Mouse (Mus musculus): ENCODE results near the gene Kirrel3. TPM values are rescaled to one million over a fixed set of nuclear protein-coding genes. Genes with fewer than 3 reads are reported as not detected.
A peak's percentile ranks its signal among the peaks of the same experiment; 100 is the strongest.

Kirrel3 gene
- polyA plus RNA-seq, 1 experiment from 2014 or later = 16.1 TPM

DNA sequence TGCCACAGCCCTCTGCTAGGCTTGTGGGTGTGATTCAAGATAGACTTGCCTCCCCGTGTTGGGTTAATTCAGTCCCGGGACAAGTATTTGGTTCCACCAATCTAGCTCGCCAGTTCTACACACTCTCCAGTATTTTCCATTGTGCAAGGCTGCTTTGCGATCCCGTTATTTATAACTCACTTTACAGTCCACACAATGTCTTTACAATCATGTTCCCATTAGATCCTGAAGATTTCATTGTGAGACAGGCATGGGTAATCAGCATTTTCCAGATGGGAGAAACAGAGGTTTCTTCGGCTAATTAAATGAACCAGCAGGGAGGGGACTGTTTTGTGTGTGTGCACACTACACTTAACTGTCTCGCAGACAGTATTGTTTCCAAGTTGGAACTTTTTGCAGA lies 557.9 kb downstream of the Kirrel3 start:
- H3K36me3 ChIP-seq = peaks cover 4% of the 10 kb centered on the region; the same call in 1 of the 2 replicates
- no peak overlapping the region for H3K4me2 ChIP-seq (replicated peaks)
- no peaks in the 10 kb centered on the region for H3K27me3 ChIP-seq
- no peak overlapping the region for H3K4me3 ChIP-seq
- H3K9ac ChIP-seq = no peak overlapping the region
- peaks cover 18% of the 10 kb centered on the region for H3K4me1 ChIP-seq
- WGBS = 47% methylated on average over 7 of the region's 7 CpGs
- no peaks in the 10 kb centered on the region for H3K9me3 ChIP-seq (replicated peaks)
- peak; percentile 35; the same call in 1 of the 2 replicates for ATAC-seq (ENCODE audit: low FRiP score)
- H3K27ac ChIP-seq = no peak overlapping the region

- peak; percentile 47; the same call in 1 of the 2 replicates for ATAC-seq (ENCODE audit: low FRiP score)
- Histone ChIP-seq H3K9me3 (replicated peaks) (no peaks in the 10 kb centered on the region), H3K9ac (0 out of 2 replicates have a peak overlapping the region, but pooled peaks have one; percentile 9)
Observed at GRCm38 (mm10) chr9:35044458-35044857, 558.8 kb downstream of the Kirrel3 start.

GRCm38 (mm10) chr9:35045031-35045531 lies 559.4 kb downstream of the Kirrel3 start:
- 65% methylated on average over 11 of the region's 11 CpGs for WGBS
- no peak overlapping the region for H3K9ac ChIP-seq
- no peak overlapping the region for H3K27ac ChIP-seq

More at GRCm38 (mm10) chr9:35044458-35044857, 558.8 kb downstream of the Kirrel3 start:
- no peaks in the 10 kb centered on the region for H3K27me3 ChIP-seq
- H3K36me3 ChIP-seq = peaks cover 4% of the 10 kb centered on the region; the same call in 1 of the 2 replicates
- 10% methylated on average over 15 of the region's 15 CpGs for WGBS
- H3K4me3 ChIP-seq = no peak overlapping the region
- H3K4me2 ChIP-seq (replicated peaks) = no peak overlapping the region
- H3K27ac ChIP-seq = no peak overlapping the region
- peaks cover 18% of the 10 kb centered on the region for H3K4me1 ChIP-seq

GRCm38 (mm10) chr9:35045756-35046155 lies 560.1 kb downstream of the Kirrel3 start:
- peaks cover 4% of the 10 kb centered on the region; the same call in 1 of the 2 replicates for H3K36me3 ChIP-seq
- peaks cover 18% of the 10 kb centered on the region for H3K4me1 ChIP-seq
- H3K27me3 ChIP-seq = no peaks in the 10 kb centered on the region
- no peaks in the 10 kb centered on the region for H3K9me3 ChIP-seq (replicated peaks)
- no peak for ATAC-seq (ENCODE audit: low FRiP score)
- 75% methylated on average over 2 of the region's 2 CpGs for WGBS
- no peak overlapping the region for H3K4me2 ChIP-seq (replicated peaks)
- no peak overlapping the region for H3K27ac ChIP-seq
- no peak overlapping the region for H3K9ac ChIP-seq
- H3K4me3 ChIP-seq = no peak overlapping the region

More at GRCm38 (mm10) chr9:35045031-35045531, 559.4 kb downstream of the Kirrel3 start:
- no peak for ATAC-seq (ENCODE audit: low FRiP score)
- H3K36me3 ChIP-seq = peaks cover 4% of the 10 kb centered on the region; the same call in 1 of the 2 replicates
- no peaks in the 10 kb centered on the region for H3K27me3 ChIP-seq
- no peak overlapping the region for H3K4me2 ChIP-seq (replicated peaks)
- H3K4me1 ChIP-seq = peaks cover 18% of the 10 kb centered on the region
- no peaks in the 10 kb centered on the region for H3K9me3 ChIP-seq (replicated peaks)
- H3K4me3 ChIP-seq = no peak overlapping the region

DNA sequence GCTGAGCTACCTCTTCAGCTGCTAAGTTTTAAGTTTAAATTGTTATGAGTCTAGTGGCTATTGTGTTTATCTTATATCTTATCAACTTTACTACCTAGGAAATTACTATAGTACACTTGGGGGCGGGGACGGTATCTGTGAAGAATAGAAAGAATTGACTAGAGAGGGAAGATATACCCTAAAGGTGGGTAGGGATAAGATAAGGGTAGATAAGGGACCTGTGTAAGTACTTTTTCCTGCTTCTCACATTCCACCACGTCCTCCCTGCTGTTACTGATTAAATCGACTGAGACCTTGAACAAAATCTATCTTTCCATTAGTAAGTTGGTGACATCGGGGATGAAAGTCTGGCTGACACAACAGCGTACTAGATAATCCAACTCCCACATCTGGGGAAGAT lies 562.8 kb downstream of the Kirrel3 start:
- Histone ChIP-seq H3K4me2 (replicated peaks) (no peak overlapping the region), H3K9ac (no peak overlapping the region), H3K36me3 (peaks cover 11% of the 10 kb centered on the region; the same call in 1 of the 2 replicates), H3K27me3 (no peaks in the 10 kb centered on the region), H3K27ac (no peak overlapping the region), H3K4me1 (peaks cover 18% of the 10 kb centered on the region), H3K4me3 (no peak overlapping the region), H3K9me3 (replicated peaks) (no peaks in the 10 kb centered on the region)
- WGBS = 94% methylated on average over 6 of the region's 6 CpGs
- no peak for ATAC-seq (ENCODE audit: low FRiP score)

DNA sequence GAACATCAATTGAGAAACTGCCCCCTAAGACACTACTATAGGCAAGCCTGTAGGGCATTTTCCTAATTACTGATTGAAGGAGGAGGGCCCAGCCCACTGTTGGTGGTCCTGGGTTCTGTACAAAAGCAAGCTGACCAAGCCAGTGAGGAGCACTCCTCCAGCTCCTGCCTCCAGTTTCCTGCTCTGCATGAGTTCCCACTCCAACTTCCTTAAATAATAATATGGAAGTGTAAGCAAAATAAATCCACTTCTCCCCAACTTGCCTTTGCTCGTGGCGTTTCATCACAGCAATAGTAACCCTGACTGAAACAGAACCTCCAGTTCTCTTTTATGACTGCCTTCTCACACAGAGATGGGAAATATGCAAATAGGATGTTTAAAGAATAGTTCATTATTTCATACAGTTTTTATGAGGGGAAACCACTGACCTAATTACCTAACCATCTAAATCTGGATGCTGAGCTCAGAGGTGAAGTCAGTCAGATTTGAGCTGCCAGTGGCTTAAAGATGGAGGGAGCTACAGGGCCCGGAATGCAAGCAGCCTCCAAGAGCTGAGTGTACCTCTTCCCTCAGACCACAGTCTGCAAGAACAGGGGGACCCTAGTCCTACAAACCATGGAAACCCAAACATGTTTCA lies 564.3 kb downstream of the Kirrel3 start:
- Histone ChIP-seq H3K36me3 (peaks cover 11% of the 10 kb centered on the region; the same call in 1 of the 2 replicates), H3K9ac (no peak overlapping the region), H3K27me3 (no peaks in the 10 kb centered on the region), H3K4me3 (no peak overlapping the region), H3K4me2 (replicated peaks) (no peak overlapping the region), H3K4me1 (peaks cover 5% of the 10 kb centered on the region), H3K9me3 (replicated peaks) (no peaks in the 10 kb centered on the region), H3K27ac (no peak overlapping the region)
- ATAC-seq (ENCODE audit: low FRiP score) = no peak
- WGBS = 76% methylated on average over 3 of the region's 3 CpGs

GRCm38 (mm10) chr9:35050701-35051454 lies 565.2 kb downstream of the Kirrel3 start:
- Histone ChIP-seq H3K4me2 (replicated peaks) (no peak overlapping the region), H3K36me3 (peaks cover 11% of the 10 kb centered on the region; the same call in 1 of the 2 replicates), H3K9ac (no peak overlapping the region), H3K4me3 (no peak overlapping the region), H3K4me1 (no peaks in the 10 kb centered on the region), H3K27ac (no peak overlapping the region), H3K27me3 (no peaks in the 10 kb centered on the region), H3K9me3 (replicated peaks) (no peaks in the 10 kb centered on the region)
- ATAC-seq (ENCODE audit: low FRiP score) = no peak
- whole genome bisulfite sequencing = 93% methylated on average over 6 of the region's 6 CpGs

GRCm38 (mm10) chr9:35051666-35052065 lies 566.0 kb downstream of the Kirrel3 start:
- Histone ChIP-seq H3K36me3 (peaks cover 11% of the 10 kb centered on the region; the same call in 1 of the 2 replicates), H3K9me3 (replicated peaks) (no peaks in the 10 kb centered on the region), H3K4me3 (no peak overlapping the region), H3K4me1 (no peaks in the 10 kb centered on the region), H3K4me2 (replicated peaks) (no peak overlapping the region), H3K27ac (no peak overlapping the region), H3K27me3 (no peaks in the 10 kb centered on the region), H3K9ac (no peak overlapping the region)
- 95% methylated on average over 4 of the region's 4 CpGs for WGBS
- ATAC-seq (ENCODE audit: low FRiP score) = no peak

DNA sequence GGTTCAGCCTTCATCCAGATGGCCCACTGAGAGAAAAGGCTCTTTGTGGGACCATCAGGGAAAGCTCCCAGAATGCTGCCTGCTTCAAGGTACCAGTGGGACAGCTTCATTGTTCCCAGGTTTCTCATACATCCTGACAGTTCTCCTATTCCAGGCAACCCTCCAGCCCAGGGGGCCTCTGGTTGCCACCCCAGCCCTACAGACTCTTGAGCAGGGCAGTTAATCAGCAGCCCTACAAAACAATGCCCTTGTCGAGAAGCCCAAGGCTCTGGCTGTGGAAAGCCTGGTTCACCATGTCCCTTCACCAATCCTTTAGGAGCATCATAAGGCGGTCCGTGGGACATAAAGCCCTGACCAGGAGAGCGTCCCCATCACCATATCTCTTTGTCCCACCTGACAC lies 567.0 kb downstream of the Kirrel3 start:
- WGBS = 91% methylated on average over 4 of the region's 4 CpGs
- H3K9ac ChIP-seq = no peak overlapping the region
- no peak for ATAC-seq (ENCODE audit: low FRiP score)

DNA sequence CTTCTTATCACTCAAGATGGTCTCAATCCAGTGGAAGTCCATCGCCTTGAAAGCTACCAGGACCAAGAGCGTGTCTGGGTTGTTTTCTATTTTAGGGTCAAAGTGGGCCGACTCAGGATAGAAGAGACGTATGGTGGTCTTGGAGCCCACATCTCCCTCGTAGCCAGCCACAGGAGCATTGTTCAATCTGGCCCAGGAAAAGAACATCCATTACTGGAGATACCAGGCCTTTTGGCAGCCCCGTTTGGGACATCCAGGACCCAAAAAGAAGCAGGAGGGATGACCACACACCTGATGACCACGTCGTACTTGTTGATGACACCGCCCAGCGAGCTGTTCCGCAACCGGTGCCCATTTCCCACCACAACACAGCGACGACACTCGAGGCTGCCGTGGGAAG lies 567.4 kb downstream of the Kirrel3 start:
- 95% methylated on average over 16 of the region's 16 CpGs for WGBS
- Histone ChIP-seq H3K4me2 (replicated peaks) (no peak overlapping the region), H3K4me1 (no peaks in the 10 kb centered on the region), H3K27ac (no peak overlapping the region), H3K4me3 (no peak overlapping the region), H3K9me3 (replicated peaks) (no peaks in the 10 kb centered on the region), H3K36me3 (peaks cover 7% of the 10 kb centered on the region; the same call in 1 of the 2 replicates), H3K9ac (no peak overlapping the region), H3K27me3 (no peaks in the 10 kb centered on the region)
- no peak for ATAC-seq (ENCODE audit: low FRiP score)

More for the DNA sequence above, 567.0 kb downstream of the Kirrel3 start:
- Histone ChIP-seq H3K4me2 (replicated peaks) (no peak overlapping the region), H3K36me3 (peaks cover 7% of the 10 kb centered on the region; the same call in 1 of the 2 replicates), H3K4me1 (no peaks in the 10 kb centered on the region), H3K4me3 (no peak overlapping the region), H3K9me3 (replicated peaks) (no peaks in the 10 kb centered on the region), H3K27ac (no peak overlapping the region), H3K27me3 (no peaks in the 10 kb centered on the region)

- Histone ChIP-seq H3K9ac (no peak overlapping the region), H3K4me1 (no peaks in the 10 kb centered on the region), H3K4me3 (no peak overlapping the region), H3K9me3 (replicated peaks) (no peaks in the 10 kb centered on the region), H3K27me3 (no peaks in the 10 kb centered on the region), H3K4me2 (replicated peaks) (no peak overlapping the region), H3K36me3 (peaks cover 7% of the 10 kb centered on the region; the same call in 1 of the 2 replicates), H3K27ac (no peak overlapping the region)
- no peak for ATAC-seq (ENCODE audit: low FRiP score)
- 83% methylated on average over 3 of the region's 3 CpGs for WGBS
Observed at GRCm38 (mm10) chr9:35053669-35054068, 568.0 kb downstream of the Kirrel3 start.
